Mouse (Mus musculus): ENCODE data around the gene Apcs. TPM values are rescaled to one million over a fixed set of nuclear protein-coding genes. Genes with fewer than 3 reads are reported as not detected.

Gene Apcs
- polyA plus RNA-seq (2012; rRNA removed), result not detected in 2 replicates

DNA sequence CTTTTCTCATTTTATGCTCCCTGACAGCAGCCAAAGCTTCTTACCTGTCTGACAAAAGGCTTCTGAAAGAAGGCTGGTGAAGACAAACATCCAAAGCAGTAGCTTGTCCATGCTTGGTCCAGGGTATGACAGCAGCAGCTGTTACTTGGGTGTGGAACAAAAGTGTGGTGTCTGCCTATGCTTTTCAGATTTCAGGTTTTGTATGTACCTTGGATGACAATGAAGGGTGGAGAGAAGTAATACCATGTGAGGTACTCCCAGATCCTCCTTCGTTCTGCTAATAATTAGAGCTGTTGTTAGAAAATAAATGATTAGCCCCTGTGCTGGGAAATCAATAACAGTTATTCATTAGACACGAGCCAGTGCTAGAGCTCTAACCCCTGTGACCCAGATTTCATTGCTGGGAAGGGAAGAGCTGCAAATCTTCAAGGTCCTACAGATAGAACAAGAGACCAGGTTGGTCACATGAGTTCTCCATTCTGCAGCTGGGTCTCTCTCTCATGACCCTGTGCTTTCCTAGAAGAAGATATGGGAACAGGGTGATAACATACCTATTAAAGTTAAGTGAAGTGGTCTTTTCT is at the start of gene Apcs:
Gene Apcs, minus strand, starts transcription at position 265 of the 581 bp plus-strand sequence.

Other genes starting within 250 kb of the Apcs start
- 0.04 TPM in 2 replicates for gene Crp, start 197.0 kb downstream of the Apcs start, polyA plus RNA-seq (2012; rRNA removed)
- gene Olfr16, start 55.4 kb upstream of the Apcs start, polyA plus RNA-seq (2012; rRNA removed), result not detected in 2 replicates
- not detected in 2 replicates for gene Olfr1408, start 242.3 kb upstream of the Apcs start, polyA plus RNA-seq (2012; rRNA removed)